Mouse (Mus musculus) right cerebral cortex, postnatal 4 days (tissue): ENCODE data around the gene Mettl23.
"Not testable (repeated sequence)": the region's sequence is repeated elsewhere in the genome, so short reads cannot be mapped to it uniquely, and the experiment has no call there.

Experiments
- DNase-seq: peaks from one replicate; pipeline ENCODE4 v3.0.0-alpha.2; 2022

Gene Mettl23

DNA sequence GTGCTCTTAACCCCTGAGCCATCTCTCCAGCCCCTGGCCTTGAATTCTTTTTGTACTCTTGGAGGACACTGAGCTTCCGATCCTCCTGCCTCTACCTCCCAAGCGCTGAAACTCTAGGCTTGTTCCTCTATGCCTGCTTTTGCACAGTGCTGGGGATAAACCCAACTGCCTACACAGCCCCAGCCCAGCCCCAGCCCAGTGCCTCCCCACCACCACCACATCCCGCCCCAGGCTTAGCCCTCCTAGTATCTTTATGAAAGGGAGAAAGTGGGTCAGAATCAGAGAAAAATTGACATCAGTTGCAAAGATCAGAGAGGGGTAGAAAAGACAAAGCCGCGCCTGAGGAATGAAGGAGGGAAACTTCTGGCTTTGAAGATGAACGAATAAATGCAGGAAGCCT, 41.0 kb downstream of the Mettl23 start:
- no peak for DNase-seq

DNA sequence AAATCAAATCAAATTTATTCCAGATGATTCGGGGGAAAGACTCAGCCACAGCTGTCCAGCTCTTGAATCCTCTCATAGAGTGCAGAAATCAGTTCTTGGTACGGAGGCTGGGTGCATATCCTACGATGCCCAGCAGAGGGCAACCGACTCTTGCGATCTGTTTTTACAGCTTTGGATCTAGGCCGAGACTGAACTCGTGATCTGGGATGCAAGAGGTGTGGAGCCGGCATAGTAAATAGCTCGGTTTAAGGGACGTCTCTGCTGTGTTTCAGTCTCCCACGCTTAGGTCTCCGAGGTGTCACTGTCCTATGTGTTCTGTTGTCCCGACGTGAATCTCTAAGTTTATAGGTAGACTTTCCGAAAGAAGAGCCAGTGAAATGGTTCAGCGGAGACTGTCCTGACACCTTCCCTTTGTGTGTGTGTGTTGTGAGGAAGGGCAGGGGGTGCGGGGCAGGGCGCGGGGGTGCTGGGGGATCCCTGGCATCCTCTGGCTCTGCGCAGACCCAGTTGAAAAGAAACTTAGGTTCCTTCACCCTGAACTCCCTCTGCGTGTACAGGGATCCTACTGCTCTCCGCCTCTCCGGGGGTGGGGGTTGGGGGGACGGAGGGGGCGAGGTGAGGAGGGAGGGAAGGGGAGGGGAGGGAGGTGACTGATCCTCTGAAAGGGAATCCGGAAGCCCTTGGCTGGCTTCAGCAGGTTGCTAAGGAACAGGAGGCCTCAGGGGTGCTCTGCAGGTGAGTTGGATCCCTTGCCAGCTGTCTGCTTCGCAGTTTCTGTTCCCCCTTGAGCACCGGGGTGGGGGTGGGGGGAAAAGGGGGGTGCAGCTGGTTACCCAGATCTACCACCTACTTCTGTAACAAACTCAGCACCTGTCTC, 42.4 kb downstream of the Mettl23 start:
- DNase-seq: peak; percentile 87

- DNase-seq: no peak
Observed at GRCm38 (mm10) chr11:116887136-116887535, 44.1 kb downstream of the Mettl23 start.

DNA sequence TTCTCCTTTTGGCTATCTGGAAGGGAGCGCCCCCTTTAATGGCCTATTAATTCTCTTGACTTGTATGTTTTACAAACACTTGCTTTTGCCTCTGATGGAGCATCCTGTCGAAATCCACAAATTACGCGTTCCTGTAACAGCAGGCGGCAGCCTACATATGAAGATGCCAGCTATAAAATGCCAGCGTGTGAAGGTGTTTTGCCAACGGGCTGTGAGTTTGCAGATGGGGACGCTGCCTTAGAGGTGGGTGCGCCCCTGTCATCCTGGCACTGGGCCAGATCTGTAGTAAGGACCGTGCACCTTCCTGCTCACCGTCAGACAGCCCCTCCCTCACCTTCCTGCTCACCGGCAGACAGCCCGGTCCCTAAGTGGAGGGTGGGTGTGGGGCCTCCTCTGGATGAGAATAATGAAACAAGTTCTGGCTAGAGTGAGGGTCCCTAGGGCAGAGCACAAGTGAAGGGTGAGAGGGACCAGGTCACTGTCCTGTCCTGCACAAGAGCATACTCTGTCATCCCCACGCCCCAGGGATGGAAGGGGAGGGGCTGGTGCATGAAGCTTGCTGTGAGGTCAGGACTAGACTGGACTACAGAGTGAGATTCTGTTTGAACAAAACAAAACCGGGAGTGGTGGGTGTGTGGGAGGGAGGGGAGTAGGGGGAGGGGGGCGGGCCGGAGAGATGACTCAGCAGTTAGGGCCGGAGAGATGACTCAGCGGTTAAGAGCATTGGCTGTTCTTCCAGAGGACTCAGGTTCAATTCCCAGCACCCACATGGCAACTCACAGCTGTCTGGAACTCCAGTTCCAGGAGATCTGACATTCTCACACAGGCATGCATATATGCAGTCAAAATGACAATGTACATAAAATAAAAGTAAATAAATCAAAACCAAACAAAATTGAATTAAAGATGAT, 50.7 kb downstream of the Mettl23 start:
- DNase-seq: no peak

DNA sequence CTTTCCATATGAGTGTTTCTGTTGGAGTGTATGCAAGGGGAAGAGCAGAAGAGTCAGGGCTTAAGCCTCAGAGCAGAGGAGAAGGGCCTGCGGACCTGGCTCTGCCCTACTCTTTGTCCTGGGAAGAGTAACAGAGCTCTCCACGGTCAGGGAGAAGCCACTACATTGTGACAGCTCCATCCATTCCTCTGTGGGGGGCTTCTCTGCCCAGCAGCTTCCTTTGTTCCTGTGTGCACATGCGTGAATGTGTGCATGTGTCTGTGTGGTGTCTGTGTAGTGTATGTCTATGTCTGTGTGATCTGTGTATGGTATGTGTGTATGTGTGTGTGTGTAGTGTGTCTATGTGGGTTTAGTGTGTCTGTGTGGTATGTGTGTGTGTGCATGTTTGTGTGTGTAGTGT, 52.3 kb downstream of the Mettl23 start:
- no peak for DNase-seq

DNA sequence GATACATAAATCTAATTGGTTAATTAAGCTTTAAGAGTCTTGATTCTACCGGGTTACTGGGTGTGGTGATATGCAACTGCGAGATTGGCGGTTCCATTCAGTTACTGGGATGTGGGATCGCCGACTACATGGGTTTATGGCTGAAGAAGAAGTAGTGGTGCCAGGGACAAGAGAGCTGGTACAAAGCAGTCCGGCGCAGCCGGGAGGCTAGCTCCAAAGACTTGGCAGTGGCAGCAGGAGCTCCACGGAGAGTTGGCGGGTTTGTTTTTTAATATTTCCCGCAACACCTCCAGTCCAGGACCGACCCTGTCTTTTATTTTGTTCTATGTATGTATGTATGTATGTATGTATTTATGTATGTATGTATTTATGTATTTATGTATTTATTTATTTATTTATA, 56.2 kb downstream of the Mettl23 start:
- no peak for DNase-seq

GRCm38 (mm10) chr11:116902588-116902987, 59.5 kb downstream of the Mettl23 start:
- DNase-seq: not testable (repeated sequence)
